24 mouse cellular contexts compared by ENCODE assay signal in genomic region chr13:98845794-98846193, GRCm38 (mm10).
"Had no signal": no experiment of that assay in that cellular context is flagged by ENCODE, and none has a peak within 500 bp of the region (broad histone marks: within the 10 kb centered on the region; RNA-seq: fewer than 3 reads in every experiment).

No protein-coding gene starts in this region.

- ATAC-seq: forebrain, embryonic 16.5 days; hindbrain, embryonic 16.5 days; inflammation-experienced regulatory T-cells, adult 6 months; intestine, embryonic 15.5 days; intestine, postnatal 0 days had no signal

- H3K4me2 ChIP-seq: heart, embryonic 12.5 days; hindbrain, embryonic 12.5 days; hindbrain, embryonic 14.5 days; intestine, embryonic 15.5 days; limb, embryonic 12.5 days; liver, embryonic 11.5 days had no signal

- H3K9me3 ChIP-seq: heart, embryonic 10.5 days; heart, embryonic 12.5 days; hindbrain, embryonic 10.5 days; hindbrain, embryonic 12.5 days; intestine, embryonic 15.5 days; limb, embryonic 10.5 days; limb, embryonic 12.5 days had no signal

- H3K27me3 ChIP-seq: heart, embryonic 12.5 days; hindbrain, embryonic 12.5 days; intestine, embryonic 15.5 days; limb, embryonic 12.5 days had no signal

- H3K4me3 ChIP-seq: gastrocnemius, adult 2 months; heart, embryonic 10.5 days; heart, embryonic 12.5 days; hindbrain, embryonic 10.5 days; hindbrain, embryonic 12.5 days; intestine, embryonic 15.5 days; layer of hippocampus, adult 2 months; left cerebral cortex, adult 2 months; limb, embryonic 10.5 days; limb, embryonic 12.5 days had no signal

- H3K27ac ChIP-seq: gastrocnemius, adult 2 months; heart, embryonic 10.5 days; hindbrain, embryonic 10.5 days; hindbrain, embryonic 12.5 days; hindbrain, embryonic 14.5 days; intestine, embryonic 15.5 days; layer of hippocampus, adult 2 months; left cerebral cortex, adult 2 months; limb, embryonic 10.5 days; limb, embryonic 12.5 days had no signal

- H3K9ac ChIP-seq: heart, embryonic 12.5 days; hindbrain, embryonic 12.5 days; hindbrain, embryonic 14.5 days; intestine, embryonic 15.5 days; limb, embryonic 12.5 days had no signal

- DNase-seq: gastrocnemius, adult 2 months; gastrocnemius, postnatal 10 days; gastrocnemius, postnatal 25 days; heart, adult 18-20 months; heart, postnatal 10 days; heart, postnatal 4 days; kidney, adult 18-20 months; kidney, postnatal 14 days; liver had no signal

- H3K4me1 ChIP-seq: heart, embryonic 10.5 days; heart, embryonic 12.5 days; hindbrain, embryonic 10.5 days; hindbrain, embryonic 12.5 days; intestine, embryonic 15.5 days; limb, embryonic 10.5 days; limb, embryonic 12.5 days had no signal
